Mouse (Mus musculus): ENCODE measurements at regions not wholly inside any gene's neighbourhood (a gene's known extent, or its start where the extent isn't known, plus 50 kb on each side); places are given as distances from the start of the nearest gene placed in this dataset.
"Not testable (repeated sequence)": the region's sequence is repeated elsewhere in the genome, so short reads cannot be mapped to it uniquely, and the experiment has no call there.

- no peak for DNase-seq (ENCODE audit: low spot score)
These were observed 87.5 kb upstream of the Ppp2r2d start for GRCm38 (mm10) chr7:138758386-138758785.

- DNase-seq (ENCODE audit: low spot score) = no peak
These were observed 97.4 kb upstream of the Ppp2r2d start for GRCm38 (mm10) chr7:138748442-138748841.

- no peak for DNase-seq (ENCODE audit: low spot score)
These were observed 99.3 kb upstream of the Ppp2r2d start for GRCm38 (mm10) chr7:138746616-138747015.

- no peak for DNase-seq (ENCODE audit: low spot score)
These were observed 103.4 kb upstream of the Ppp2r2d start for GRCm38 (mm10) chr7:138742516-138742845.

GRCm38 (mm10) chr7:138741816-138742515, 103.9 kb upstream of the Ppp2r2d start:
- no peak for DNase-seq (ENCODE audit: low spot score)

- DNase-seq (ENCODE audit: low spot score) = peak; percentile 12
These were observed 111.6 kb upstream of the Ppp2r2d start for GRCm38 (mm10) chr7:138734254-138734653.

GRCm38 (mm10) chr7:138724829-138725228, 121.0 kb upstream of the Ppp2r2d start:
- DNase-seq (ENCODE audit: low spot score) = no peak

- DNase-seq (ENCODE audit: low spot score) = no peak
These were observed 126.3 kb upstream of the Ppp2r2d start for GRCm38 (mm10) chr7:138719608-138720007.

GRCm38 (mm10) chr7:138719115-138719514, 126.8 kb upstream of the Ppp2r2d start:
- no peak for DNase-seq (ENCODE audit: low spot score)

- no peak for DNase-seq (ENCODE audit: low spot score)
These were observed 131.1 kb upstream of the Ppp2r2d start for GRCm38 (mm10) chr7:138714731-138715130.

- no peak for DNase-seq (ENCODE audit: low spot score)
These were observed 137.5 kb upstream of the Ppp2r2d start for GRCm38 (mm10) chr7:138708373-138708772.

GRCm38 (mm10) chr7:138699599-138699998, 146.3 kb upstream of the Ppp2r2d start:
- not testable (repeated sequence) for DNase-seq (ENCODE audit: low spot score)

GRCm38 (mm10) chr7:138682161-138682560, 163.7 kb upstream of the Ppp2r2d start:
- no peak for DNase-seq (ENCODE audit: low spot score)

GRCm38 (mm10) chr7:138680530-138680929, 165.3 kb upstream of the Ppp2r2d start:
- DNase-seq (ENCODE audit: low spot score) = no peak

- DNase-seq (ENCODE audit: low spot score) = no peak
These were observed 166.3 kb upstream of the Ppp2r2d start for GRCm38 (mm10) chr7:138679575-138679974.

GRCm38 (mm10) chr7:138672959-138673358, 172.9 kb upstream of the Ppp2r2d start:
- DNase-seq (ENCODE audit: low spot score) = no peak

GRCm38 (mm10) chr7:138668337-138668736, 177.5 kb upstream of the Ppp2r2d start:
- no peak for DNase-seq (ENCODE audit: low spot score)

GRCm38 (mm10) chr7:138660124-138660523, 185.8 kb upstream of the Ppp2r2d start:
- DNase-seq (ENCODE audit: low spot score) = no peak

GRCm38 (mm10) chr7:138657521-138657920, 188.4 kb upstream of the Ppp2r2d start:
- no peak for DNase-seq (ENCODE audit: low spot score)

GRCm38 (mm10) chr7:138657076-138657475, 188.8 kb upstream of the Ppp2r2d start:
- DNase-seq (ENCODE audit: low spot score) = no peak

- DNase-seq (ENCODE audit: low spot score) = no peak
These were observed 189.9 kb upstream of the Ppp2r2d start for GRCm38 (mm10) chr7:138655940-138656339.

GRCm38 (mm10) chr7:138650946-138651345, 194.9 kb upstream of the Ppp2r2d start:
- no peak for DNase-seq (ENCODE audit: low spot score)

- DNase-seq (ENCODE audit: low spot score) = no peak
These were observed 198.2 kb upstream of the Ppp2r2d start for GRCm38 (mm10) chr7:138647636-138648035.

GRCm38 (mm10) chr7:138640492-138641165, 205.2 kb upstream of the Ppp2r2d start:
- no peak for DNase-seq (ENCODE audit: low spot score)

Data from ovary, postnatal 14 days (tissue).